Mouse (Mus musculus) small intestine, adult 2 months (tissue): Measurements from ENCODE around the gene Gm49387. TPM values are rescaled to one million over a fixed set of nuclear protein-coding genes. Genes with fewer than 3 reads are reported as not detected.

Experiments used
- H3K27ac ChIP-seq: fragments of 200-500 bp; 2 replicates; pipeline ENCODE4 v1.5.1; 2012; ENCODE audit warnings: low read depth, low read length, control low read depth, inconsistent platforms; ENCODE audit not compliant: insufficient read depth
- H3K27me3 ChIP-seq: fragments of 200-500 bp; 2 replicates; pipeline ENCODE4 v1.6.1; 2012; ENCODE audit warnings: mild to moderate bottlenecking, moderate library complexity, low read length, inconsistent platforms; ENCODE audit not compliant: control insufficient read depth, insufficient read depth
- H3K36me3 ChIP-seq: fragments of 200-500 bp; 2 replicates; pipeline ENCODE4 v1.6.1; 2012; ENCODE audit warnings: mild to moderate bottlenecking, low read length, control low read depth, inconsistent platforms; ENCODE audit not compliant: control insufficient read depth, insufficient read depth
- H3K4me1 ChIP-seq: fragments of 200-500 bp; 2 replicates; pipeline ENCODE4 v1.6.1; 2012; ENCODE audit warnings: low read length, inconsistent platforms, mixed read lengths; ENCODE audit not compliant: control insufficient read depth, insufficient read depth, insufficient read length
- H3K4me3 ChIP-seq: fragments of 200-500 bp; 2 replicates; pipeline ENCODE4 v1.5.1; 2012; ENCODE audit warnings: low read depth, mild to moderate bottlenecking, control low read depth, inconsistent platforms, low read length, moderate library complexity
- CTCF ChIP-seq: fragments of 200-500 bp; IDR thresholded peaks from 2 replicates; pipeline ENCODE4 v1.5.1; 2012; ENCODE audit warnings: low read depth, mild to moderate bottlenecking, control low read depth, inconsistent platforms, low read length, moderate library complexity, mixed read lengths; ENCODE audit not compliant: insufficient replicate concordance, insufficient read length; ENCODE audit errors: extremely low read depth
- POLR2A ChIP-seq: fragments of 200-500 bp; IDR thresholded peaks from 2 replicates; pipeline ENCODE4 v1.6.1; 2012; ENCODE audit warnings: low read depth, mild to moderate bottlenecking, control low read depth, inconsistent platforms, low read length, moderate library complexity
- WGBS: fragments of 180-500 bp; shearing (Covaris S2); methylation state at CpG from one replicate; pipeline ENCODE4 v1.1.7; 2018; 5-methylcytosine and 5-hydroxymethylcytosine counted together
- polyA plus RNA-seq: library from polyadenylated mRNA; depleted of rRNA; stranded (reverse); fragments of >200 nt; gene quantifications from 2 replicates; pipeline ENCODE4 v1.2.3, GENCODE M21; 2012

The Gm49387 gene
- polyA plus RNA-seq, 1 experiment, result not detected

DNA sequence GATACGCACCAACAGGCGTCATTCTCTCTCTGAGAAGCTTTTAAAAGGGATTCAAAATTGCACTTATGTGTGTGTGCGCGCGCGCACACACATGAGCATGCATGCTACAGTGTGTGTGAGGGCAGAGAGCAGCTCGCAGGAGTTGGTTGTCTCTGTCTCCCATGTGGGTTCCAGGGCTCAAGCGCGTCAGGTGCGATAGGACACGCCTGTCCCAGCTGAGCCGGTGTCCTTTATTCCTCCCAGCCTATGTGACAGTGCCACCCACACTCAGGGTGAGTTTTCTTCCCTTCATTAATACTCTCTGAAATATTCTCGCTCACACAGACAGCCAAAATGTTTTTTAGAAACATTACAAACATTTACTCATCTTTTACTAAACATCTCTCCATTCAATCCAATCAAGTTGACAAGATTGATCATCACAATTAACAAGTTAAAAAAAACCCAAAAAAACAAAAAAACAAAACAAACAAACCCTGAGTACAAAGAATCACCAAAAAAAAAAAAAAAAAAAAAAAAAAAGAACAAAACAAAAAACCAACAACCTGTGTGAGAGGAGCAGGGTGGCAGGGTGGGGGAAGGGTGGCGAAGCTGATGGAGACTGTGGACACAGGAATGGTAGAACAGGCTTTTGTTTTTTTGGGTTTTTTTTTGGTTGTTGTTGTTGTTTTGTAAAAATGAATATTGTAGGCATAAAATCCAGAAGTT, 38.6 kb downstream of the Gm49387 start:
- H3K27ac ChIP-seq, result no peak overlapping the region
- TF ChIP-seq POLR2A, result no peak
- no peak for TF ChIP-seq CTCF
- H3K36me3 ChIP-seq, result no peaks in the 10 kb centered on the region
- H3K27me3 ChIP-seq, result no peaks in the 10 kb centered on the region
- no peak overlapping the region for H3K4me3 ChIP-seq
- no peaks in the 10 kb centered on the region for H3K4me1 ChIP-seq
- 89% methylated on average over 14 of the region's 14 CpGs for WGBS

DNA sequence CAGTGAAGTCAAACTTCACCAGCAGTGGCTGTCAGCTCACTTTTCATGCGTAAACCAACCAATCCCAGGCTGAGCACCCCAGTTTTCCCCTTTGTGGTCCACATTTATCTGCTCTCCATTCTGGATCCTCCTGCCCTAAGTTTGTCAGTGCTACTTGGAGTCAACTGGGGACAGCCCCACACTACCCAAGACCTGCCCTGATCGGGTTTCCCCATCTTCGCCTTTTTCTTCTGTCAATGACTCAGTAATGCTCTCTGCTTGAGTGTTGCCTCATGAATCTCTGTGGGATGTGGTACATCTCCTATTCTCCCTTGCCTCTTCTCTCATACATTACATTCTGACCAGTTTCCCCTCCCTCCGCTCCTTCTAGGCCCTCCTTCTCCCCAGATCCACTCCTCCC, 43.2 kb downstream of the Gm49387 start:
- Histone ChIP-seq H3K27me3 (no peaks in the 10 kb centered on the region), H3K4me3 (no peak overlapping the region), H3K36me3 (no peaks in the 10 kb centered on the region), H3K27ac (no peak overlapping the region), H3K4me1 (no peaks in the 10 kb centered on the region)
- 93% methylated on average over 4 of the region's 4 CpGs for WGBS
- no peak for TF ChIP-seq POLR2A
- no peak for TF ChIP-seq CTCF

DNA sequence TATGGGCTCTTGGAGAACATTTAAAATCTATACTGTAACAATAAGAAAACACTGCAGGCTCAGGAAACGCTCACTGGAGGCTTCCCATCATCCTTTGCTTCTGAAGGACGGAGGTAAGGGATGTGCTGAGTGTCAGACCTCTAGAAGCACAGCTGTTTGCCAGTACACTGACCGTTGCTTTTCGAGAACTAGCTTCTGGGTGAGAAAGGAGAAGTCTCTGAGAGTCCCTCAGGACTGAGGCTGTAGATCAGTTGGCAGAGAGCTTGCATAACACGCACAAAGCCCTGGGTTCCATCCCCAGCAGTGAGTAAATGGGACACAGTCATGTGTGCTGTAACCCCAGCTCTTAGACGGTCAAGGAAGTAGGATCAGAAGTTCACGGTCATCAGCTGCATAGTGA, 44.3 kb downstream of the Gm49387 start:
- Histone ChIP-seq H3K27ac (no peak overlapping the region), H3K4me3 (no peak overlapping the region), H3K27me3 (no peaks in the 10 kb centered on the region), H3K4me1 (no peaks in the 10 kb centered on the region), H3K36me3 (no peaks in the 10 kb centered on the region)
- WGBS, result 63% methylated on average over 7 of the region's 7 CpGs
- TF ChIP-seq POLR2A, result no peak
- no peak for TF ChIP-seq CTCF

DNA sequence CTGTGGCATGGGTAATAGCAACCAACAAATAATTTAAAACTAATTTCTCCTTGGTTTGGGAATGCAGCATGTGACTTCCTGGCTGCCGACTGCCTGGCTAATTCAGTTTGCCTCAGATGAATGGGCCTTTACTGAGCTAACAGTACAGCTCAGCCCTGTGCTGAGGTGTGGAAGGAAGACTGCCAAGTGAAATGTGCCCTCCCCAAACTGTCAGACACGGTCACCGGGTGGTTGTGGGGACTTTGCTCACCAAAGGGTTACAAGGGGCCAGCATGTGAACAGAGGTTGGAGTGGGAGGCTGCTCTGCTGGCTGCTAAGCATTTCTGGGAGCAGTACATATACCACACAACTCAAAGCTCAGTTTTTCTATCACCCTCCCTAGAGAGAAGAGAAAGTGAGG, 46.0 kb downstream of the Gm49387 start:
- Histone ChIP-seq H3K4me3 (no peak overlapping the region), H3K36me3 (no peaks in the 10 kb centered on the region), H3K27ac (no peak overlapping the region), H3K4me1 (no peaks in the 10 kb centered on the region), H3K27me3 (no peaks in the 10 kb centered on the region)
- WGBS, result 45% methylated on average over 3 of the region's 3 CpGs
- TF ChIP-seq POLR2A (no peak), CTCF (no peak)

DNA sequence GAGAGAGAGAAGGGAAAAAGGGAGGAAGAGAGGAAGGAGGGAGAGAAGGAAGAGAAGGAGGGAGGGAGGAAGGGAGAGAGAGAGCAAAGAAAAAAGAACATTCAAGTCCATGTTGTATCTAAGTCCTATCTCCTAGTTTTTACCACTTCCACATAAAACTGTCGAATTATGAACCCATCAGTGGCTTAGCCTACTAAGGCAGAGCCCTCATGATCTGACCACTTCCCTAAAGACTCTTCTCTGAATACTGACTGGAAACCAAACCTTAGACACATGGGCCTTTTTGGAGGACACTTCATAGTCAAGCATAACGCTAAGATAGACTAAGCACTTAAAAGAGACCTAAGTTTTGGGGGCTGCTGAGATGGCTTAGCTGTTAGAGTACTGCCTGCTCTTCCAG, 47.6 kb downstream of the Gm49387 start:
- Histone ChIP-seq H3K4me1 (no peaks in the 10 kb centered on the region), H3K4me3 (no peak overlapping the region), H3K27ac (no peak overlapping the region), H3K36me3 (no peaks in the 10 kb centered on the region), H3K27me3 (no peaks in the 10 kb centered on the region)
- no peak for TF ChIP-seq CTCF
- no peak for TF ChIP-seq POLR2A
- WGBS, result 71% methylated on average over 2 of the region's 2 CpGs

DNA sequence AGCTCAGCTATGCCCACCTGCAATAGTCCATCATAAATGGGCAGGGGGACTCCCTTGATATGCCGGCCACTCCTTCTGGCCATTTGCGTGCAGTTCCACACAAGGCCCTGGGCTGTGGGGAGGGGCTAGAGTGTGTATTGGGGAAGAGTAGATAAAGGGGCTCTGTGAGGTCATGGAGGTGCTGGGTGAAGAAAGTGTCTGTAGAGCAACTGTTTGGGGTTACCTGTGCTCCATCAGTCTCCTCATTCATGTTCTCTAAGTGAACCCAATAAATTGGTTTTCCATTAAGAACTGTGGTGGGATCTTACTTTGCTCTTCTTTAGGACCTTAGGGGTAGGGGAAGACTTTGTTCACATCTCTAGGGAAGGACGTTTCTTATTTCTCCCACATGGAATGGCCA, 49.4 kb downstream of the Gm49387 start, which contains the start of gene Colq:
TSS of gene Colq (minus strand) at position 101 of the 400 bp plus-strand sequence.
- no peaks in the 10 kb centered on the region for H3K27me3 ChIP-seq
- H3K4me1 ChIP-seq, result no peaks in the 10 kb centered on the region
- no peaks in the 10 kb centered on the region for H3K36me3 ChIP-seq
- WGBS, result 79% methylated on average over 3 of the region's 3 CpGs
- H3K27ac ChIP-seq, result no peak within 1 kb of the TSS
- no peak within 1 kb of the TSS for H3K4me3 ChIP-seq
- TF ChIP-seq CTCF (no peak), POLR2A (no peak)

DNA sequence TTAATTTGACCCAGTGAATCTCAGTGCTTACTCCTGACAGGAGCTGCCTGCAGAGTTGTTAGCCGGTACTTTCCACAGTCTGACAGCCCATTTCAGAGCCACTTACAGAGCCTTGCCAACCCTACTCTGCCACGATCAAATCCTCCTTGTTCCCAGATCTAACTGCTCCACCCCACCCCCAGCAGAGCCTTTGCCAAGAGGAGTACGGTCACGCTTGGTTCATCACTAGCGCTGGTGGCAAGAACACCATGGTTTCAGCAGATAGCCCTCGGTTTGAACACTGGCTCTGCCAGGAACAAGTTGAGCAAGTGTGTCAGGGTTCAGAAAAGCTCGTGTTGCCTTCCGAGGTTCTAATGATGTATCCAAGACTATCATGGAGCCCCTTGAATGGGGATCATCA, 54.2 kb downstream of the Gm49387 start:
- no peaks in the 10 kb centered on the region for H3K36me3 ChIP-seq
- no peak for TF ChIP-seq POLR2A
- TF ChIP-seq CTCF, result no peak
- no peak overlapping the region for H3K27ac ChIP-seq
- no peaks in the 10 kb centered on the region for H3K27me3 ChIP-seq
- H3K4me1 ChIP-seq, result no peaks in the 10 kb centered on the region
- no peak overlapping the region for H3K4me3 ChIP-seq
- WGBS, result 85% methylated on average over 8 of the region's 8 CpGs

DNA sequence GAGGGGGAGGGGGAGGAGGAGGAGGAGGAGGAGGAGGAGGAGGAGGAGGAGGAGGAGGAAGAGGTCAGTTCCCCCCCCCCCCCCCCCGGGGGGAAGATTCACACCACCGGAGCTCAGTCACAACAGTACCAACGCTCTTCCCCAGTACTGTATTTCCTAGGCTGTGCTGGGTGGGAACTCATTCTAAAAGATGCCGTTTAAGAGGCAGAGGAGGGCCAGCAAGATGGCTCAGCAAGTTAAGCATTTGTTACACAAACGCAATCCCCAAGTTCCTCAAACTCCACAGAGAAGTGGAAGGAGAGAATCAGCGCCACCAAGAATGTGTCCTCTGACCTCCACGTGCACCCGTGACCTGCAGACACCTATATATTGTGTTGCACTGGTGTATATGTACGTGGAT, 57.6 kb downstream of the Gm49387 start:
- 78% methylated on average over 8 of the region's 9 CpGs for WGBS
- Histone ChIP-seq H3K36me3 (no peaks in the 10 kb centered on the region), H3K4me1 (no peaks in the 10 kb centered on the region), H3K27me3 (no peaks in the 10 kb centered on the region), H3K27ac (no peak overlapping the region), H3K4me3 (no peak overlapping the region)
- no peak for TF ChIP-seq CTCF
- TF ChIP-seq POLR2A, result no peak
